Mouse (Mus musculus): Measurements from ENCODE around the gene Ggt5.

Gene Ggt5

GRCm38 (mm10) chr10:75627490-75627889 lies 38.4 kb downstream of the Ggt5 start:
- DNase-seq, result peak in 1 of 2 experiments; percentile 6

GRCm38 (mm10) chr10:75632633-75633032 lies 43.5 kb downstream of the Ggt5 start:
- no peak for DNase-seq

- DNase-seq, result no peak
These were observed 43.9 kb downstream of the Ggt5 start for GRCm38 (mm10) chr10:75633048-75633447.

- no peak for DNase-seq
These were observed 44.5 kb downstream of the Ggt5 start for GRCm38 (mm10) chr10:75633576-75634139.

GRCm38 (mm10) chr10:75634610-75635009 lies 45.5 kb downstream of the Ggt5 start:
- DNase-seq, result no peak

GRCm38 (mm10) chr10:75635019-75635692 lies 46.0 kb downstream of the Ggt5 start:
- DNase-seq, result no peak

GRCm38 (mm10) chr10:75635693-75636055 lies 46.5 kb downstream of the Ggt5 start:
- DNase-seq, result peak; percentile 74 to 87

- no peak for DNase-seq
These were observed 47.1 kb downstream of the Ggt5 start for GRCm38 (mm10) chr10:75636084-75636786.

GRCm38 (mm10) chr10:75637711-75638110 lies 48.6 kb downstream of the Ggt5 start:
- DNase-seq, result peak in 1 of 2 experiments; percentile 16

- DNase-seq, result peak in 1 of 2 experiments; percentile 15
These were observed 52.6 kb downstream of the Ggt5 start for GRCm38 (mm10) chr10:75641721-75642222.

- no peak for DNase-seq
These were observed 53.3 kb downstream of the Ggt5 start for GRCm38 (mm10) chr10:75642436-75642835.

- peak in 1 of 2 experiments; percentile 26 for DNase-seq
These were observed 53.8 kb downstream of the Ggt5 start for GRCm38 (mm10) chr10:75642891-75643290.

- DNase-seq, result peak; percentile 72 to 80
These were observed 54.7 kb downstream of the Ggt5 start, which contains the start of gene Susd2 for GRCm38 (mm10) chr10:75643741-75644343. TSS of gene Susd2 (minus strand) at chr10:75644008.

GRCm38 (mm10) chr10:75645616-75646015 lies 56.5 kb downstream of the Ggt5 start:
- DNase-seq, result no peak

- no peak for DNase-seq
These were observed 57.3 kb downstream of the Ggt5 start for GRCm38 (mm10) chr10:75646406-75646805.

- peak; percentile 59 to 81 for DNase-seq
These were observed 58.2 kb downstream of the Ggt5 start for GRCm38 (mm10) chr10:75647362-75647761.

GRCm38 (mm10) chr10:75648091-75648490 lies 59.0 kb downstream of the Ggt5 start:
- no peak for DNase-seq

- DNase-seq, result no peak
These were observed 59.9 kb downstream of the Ggt5 start for GRCm38 (mm10) chr10:75649001-75649400.

GRCm38 (mm10) chr10:75649406-75649995 lies 60.4 kb downstream of the Ggt5 start:
- DNase-seq, result no peak

GRCm38 (mm10) chr10:75650306-75650902 lies 61.3 kb downstream of the Ggt5 start:
- no peak for DNase-seq

GRCm38 (mm10) chr10:75651381-75652068 lies 62.4 kb downstream of the Ggt5 start:
- no peak for DNase-seq

- DNase-seq, result no peak
These were observed 64.9 kb downstream of the Ggt5 start for GRCm38 (mm10) chr10:75654053-75654452.

All from lung, postnatal 4 days (tissue).